Mouse (Mus musculus) fat pad, adult 2 months (tissue): ENCODE results near the gene Allc.

ENCODE experiments used
- DNase-seq: peaks from one replicate; pipeline ENCODE4 v3.0.0-alpha.2; 2011; ENCODE audit warnings: low read depth, low spot score; ENCODE audit errors: extremely low read depth

Allc gene

DNA sequence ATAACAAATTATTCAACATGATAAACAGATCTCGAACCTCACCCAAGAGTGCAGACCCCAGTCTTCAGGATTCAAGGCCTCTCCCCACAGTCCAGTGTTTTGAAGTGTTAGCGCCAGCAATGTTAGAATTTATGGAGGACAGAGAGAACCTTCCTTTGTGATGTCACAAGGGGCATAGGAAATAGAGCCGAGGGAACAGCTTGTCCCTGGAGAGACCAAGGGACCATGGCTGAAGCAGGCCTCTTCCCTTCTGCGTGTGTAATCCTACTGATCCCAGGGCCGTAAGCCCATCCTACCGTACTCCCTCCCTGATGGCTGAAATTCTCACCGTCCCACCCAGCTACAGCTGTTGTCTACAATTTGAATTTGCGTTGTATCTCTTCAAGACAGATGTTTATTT, at the start of gene Allc:
Gene Allc, minus strand, starts transcription at position 101 of the 400 bp plus-strand sequence.
- no peak for DNase-seq

DNA sequence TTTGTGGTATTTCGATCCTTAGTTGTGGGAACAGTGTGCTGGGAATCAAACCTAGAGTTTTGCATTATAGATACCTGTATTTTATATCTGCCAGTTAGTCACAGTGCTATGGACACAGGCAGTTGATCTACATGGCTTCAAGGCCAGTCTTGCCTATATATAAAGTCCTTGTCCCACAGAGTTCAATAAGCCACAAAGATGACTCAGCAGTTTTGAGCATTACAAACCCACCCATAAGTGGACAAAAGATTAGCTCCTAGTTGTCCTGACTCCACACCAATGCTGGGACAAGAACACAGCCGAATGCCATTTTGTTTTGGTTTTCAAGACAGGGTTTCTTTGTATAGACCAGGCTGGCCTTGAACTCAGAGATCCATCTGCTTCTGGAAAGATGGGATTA, 46.1 kb upstream of the Allc start:
- DNase-seq: no peak

DNA sequence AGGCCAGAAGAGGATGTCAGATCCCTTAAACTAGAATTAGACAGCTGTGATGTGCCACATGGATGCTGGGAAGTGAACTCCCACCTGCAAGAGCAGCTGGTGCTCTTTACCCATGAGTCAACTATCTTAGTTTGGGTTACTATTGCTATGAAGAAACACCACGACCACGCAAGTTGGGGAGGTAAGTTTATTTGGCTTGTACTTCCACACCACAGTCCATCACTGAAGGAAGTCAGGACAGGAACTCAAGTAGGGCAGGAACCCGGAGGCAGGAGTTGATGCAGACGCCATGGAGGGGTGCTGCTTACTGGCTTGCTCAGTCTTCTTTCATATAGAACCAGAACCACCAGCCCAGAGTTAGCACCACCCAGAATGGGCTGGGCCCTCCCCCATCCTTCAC, 44.8 kb upstream of the Allc start:
- DNase-seq: no peak

GRCm38 (mm10) chr12:28625407-28625806, 43.1 kb upstream of the Allc start:
- no peak for DNase-seq

GRCm38 (mm10) chr12:28624251-28624650, 41.9 kb upstream of the Allc start:
- DNase-seq: peak; percentile 19

DNA sequence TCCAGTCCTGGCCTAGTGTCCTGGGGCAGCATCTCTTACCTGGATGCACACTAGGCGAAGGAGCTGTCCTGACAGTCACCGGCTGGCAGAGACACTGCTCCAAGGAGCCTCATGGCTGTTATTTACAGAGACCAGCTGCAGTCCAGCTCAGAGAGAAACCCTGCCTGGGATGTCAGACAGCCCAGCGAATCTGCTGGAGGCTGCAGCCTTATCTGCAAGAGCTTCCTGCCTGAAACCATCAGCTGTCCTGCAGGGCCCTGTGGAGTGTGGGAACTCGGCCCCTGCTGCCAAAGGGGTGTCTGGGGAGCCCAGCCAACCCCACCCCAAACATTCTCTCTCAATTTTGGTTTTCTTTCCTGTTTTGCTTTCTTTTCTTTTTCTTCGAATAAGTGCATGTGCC, 40.9 kb upstream of the Allc start, which contains the start of gene Colec11:
Gene Colec11, minus strand, starts transcription at position 183 of the 400 bp plus-strand sequence.
- no peak for DNase-seq

DNA sequence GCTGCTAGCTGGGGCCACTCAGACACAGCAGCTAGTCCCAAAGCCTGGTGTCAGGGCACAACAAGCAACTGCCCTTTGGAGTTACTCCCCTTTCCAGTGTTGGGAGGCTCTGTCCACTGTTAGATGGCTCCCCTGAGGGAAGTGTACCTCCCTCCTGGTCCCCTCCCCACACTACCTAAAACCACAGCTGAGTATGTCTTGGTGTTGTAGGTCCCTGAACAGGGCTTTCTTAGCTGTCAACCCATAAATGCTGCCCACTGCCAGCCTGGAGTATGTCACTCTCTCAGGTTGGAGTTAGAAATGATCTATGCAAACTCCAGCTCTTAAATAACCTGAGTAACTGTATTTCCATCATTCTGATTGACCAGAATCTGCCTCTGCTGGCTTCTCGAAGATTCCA, 40.3 kb upstream of the Allc start:
- no peak for DNase-seq

DNA sequence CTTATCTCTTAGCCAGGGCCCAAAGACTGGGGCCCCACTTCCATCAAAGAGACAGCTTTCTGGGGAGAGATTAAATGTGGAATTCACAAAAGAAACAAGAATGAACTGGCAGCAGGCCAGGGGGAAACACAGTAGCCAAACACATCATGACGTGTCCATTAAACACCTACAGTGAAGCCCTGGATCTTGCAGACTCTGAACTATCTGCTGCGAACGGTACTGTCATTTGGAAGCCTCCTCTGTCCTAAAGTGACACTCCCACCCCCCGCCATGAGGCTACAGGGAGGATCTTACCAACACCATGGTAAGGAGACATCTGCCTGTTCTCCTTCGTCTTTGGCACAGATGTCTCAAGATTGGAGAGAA, 39.8 kb upstream of the Allc start:
- no peak for DNase-seq

DNA sequence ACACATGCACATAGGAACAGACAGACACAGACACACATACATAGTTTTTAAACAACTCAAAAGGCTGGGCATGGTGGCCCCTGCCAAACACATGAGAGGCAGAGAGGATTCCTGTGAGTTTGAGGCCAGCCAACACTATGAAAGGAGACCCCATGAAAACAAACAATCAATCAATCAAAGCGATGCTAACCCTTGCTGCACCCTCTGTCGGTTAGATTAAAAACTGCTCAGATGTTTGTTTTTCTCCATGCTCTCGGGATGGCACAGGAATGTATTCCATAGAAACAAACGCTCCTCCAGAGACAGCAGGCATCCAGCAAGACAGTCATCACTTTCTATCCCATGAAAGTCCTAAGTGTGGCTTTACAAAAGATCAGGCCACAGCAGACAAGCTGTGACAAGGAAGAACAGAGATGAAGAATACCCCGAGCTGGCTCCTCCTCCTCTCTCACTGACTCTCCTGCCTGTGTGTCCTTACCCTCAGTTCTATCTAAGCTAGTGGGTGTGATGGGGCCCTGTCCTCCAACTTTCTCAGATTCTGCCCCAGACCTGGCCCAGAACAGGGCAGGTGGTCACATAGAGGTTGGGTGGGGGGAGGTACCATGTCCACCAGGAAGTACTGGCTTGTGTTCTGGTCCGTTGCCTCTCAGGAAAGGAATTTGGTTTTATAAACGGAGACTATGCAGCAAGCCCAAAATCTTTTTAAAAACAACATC, 39.3 kb upstream of the Allc start:
- DNase-seq: no peak

DNA sequence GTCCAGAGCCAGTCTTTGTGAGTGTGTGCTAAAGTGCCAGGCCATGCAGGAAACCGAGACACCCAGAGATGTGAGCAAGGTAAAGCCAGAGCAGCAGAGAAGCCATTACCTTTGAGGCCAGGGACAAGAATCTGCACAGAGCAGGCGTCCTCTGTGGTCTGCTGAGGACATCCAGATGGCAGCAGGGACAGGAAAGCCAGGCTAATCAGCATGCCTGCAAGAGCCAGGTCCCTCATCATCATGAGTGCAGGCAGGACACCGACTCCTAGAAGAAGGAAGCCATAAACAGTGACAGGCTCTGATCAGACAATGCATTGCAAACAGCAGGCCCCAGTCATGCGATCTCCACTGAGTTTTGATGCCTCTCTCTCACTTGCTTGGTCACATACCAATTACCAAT, 35.0 kb upstream of the Allc start:
- DNase-seq: no peak

- no peak for DNase-seq
Observed at GRCm38 (mm10) chr12:28614401-28614800, 32.1 kb upstream of the Allc start.

GRCm38 (mm10) chr12:28612391-28612790, 30.1 kb upstream of the Allc start:
- no peak for DNase-seq

DNA sequence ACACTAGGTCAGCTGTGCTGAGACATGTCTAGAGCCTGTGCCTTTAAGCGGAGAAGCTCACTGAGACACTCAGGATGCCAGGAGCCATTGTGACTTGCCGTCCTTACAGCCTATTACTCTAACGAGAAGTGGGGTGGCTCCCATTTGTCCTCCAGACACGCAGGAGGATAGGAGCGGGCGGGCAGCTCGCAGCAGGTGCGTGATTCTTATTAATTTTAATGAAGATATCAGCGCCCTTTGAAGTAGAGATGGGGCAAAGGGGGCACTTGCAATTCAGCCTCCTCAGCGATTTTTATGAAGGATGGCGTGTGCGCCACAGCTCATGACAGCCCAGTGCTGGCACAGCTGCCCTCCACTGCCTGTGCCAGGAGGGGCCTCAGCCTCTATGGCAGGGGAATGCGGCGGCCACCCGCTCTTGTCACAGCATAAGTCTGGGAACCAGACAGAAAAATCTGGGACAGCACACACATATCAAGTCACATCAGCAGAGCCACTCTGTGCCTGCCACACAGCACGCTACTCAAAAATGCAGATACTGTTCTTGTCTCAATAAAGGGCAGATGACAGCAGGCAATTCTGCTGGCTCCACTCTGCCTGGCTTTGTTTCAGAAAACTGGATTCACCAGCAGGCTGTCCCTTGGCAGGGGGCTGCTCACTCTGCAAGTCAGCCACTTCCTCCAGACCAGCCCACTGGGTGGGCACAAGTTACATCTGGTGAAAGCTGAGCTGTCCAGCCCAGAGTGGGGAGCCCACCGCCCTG, 25.4 kb upstream of the Allc start:
- no peak for DNase-seq

DNA sequence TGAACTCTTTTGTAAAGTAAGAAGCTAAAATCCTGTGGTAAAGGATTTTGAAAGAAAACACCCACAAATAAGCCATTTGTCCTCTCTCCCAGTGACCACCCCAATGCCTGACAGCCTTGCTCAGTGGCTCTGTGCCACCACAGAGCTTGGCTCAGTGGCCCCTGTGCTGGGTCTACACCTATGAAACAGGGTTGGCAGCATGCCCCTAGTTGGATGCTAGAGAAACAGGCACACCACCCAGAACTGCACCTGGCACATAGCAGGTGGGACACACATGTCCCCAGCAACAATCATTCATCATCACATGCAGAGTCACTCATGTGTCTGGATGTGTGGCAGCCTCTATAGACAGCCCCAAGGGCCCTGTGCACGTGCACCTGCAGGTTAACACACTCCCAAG, 21.2 kb upstream of the Allc start:
- DNase-seq: no peak

DNA sequence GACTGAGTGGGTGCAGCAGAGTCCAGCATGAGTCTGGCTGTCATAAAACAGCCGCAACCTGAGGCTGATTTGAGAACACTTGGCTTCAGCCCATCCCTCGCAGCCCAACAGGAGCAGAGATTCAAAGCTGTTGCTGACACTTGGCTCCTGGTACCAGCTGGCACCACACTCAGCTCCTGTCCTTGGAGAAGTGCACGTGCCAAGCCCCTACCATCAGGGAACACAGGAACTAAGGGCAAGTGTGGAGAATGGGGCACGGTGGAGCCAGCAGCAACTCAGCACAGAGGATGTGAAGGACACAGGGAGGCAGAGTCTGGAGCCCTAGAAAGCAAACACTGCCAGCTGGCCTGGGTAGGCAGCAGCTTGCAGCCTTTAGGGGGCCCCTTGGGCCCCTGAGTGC, 19.9 kb upstream of the Allc start:
- DNase-seq: no peak

GRCm38 (mm10) chr12:28598526-28598991, 16.2 kb upstream of the Allc start:
- DNase-seq: no peak

DNA sequence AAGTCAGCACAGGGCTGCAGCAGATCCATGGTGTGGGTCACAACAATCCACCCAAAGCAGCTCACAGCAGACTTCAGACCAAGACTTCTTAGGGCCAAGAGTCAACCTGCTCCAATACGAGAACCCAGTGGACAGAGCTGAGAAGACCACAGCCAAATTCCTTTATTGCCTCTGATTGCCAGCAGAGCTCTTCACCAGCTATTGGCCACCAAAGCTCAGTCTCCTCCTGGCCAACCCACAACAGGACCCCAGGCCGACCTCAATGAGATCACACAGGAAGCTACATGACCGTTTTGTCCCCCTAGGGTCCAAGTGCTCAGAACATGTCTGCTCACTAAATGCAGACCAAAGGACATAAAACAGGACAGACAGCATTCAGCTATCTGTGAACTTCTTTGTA, 15.8 kb upstream of the Allc start:
- DNase-seq: no peak

- DNase-seq: no peak
Observed at GRCm38 (mm10) chr12:28597699-28598098, 15.4 kb upstream of the Allc start.

DNA sequence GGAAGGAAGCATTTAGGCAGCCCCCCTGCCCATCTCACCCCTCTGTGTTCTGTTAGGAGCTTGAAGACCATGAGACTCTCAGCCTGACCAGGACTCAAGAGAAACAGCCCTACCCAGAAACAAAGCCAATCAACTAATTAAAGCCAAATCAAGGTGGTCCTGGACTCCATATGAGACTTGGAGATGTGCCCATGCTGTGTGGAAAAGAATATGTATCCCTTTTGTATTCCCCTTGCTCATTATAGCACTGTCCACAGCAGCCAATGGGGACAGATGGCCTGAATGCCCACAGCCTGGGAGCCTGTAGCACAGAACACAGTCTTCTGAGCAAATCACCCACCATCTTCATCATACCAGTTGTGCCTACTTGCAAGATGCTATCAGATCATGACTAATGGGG, 14.5 kb upstream of the Allc start:
- no peak for DNase-seq

DNA sequence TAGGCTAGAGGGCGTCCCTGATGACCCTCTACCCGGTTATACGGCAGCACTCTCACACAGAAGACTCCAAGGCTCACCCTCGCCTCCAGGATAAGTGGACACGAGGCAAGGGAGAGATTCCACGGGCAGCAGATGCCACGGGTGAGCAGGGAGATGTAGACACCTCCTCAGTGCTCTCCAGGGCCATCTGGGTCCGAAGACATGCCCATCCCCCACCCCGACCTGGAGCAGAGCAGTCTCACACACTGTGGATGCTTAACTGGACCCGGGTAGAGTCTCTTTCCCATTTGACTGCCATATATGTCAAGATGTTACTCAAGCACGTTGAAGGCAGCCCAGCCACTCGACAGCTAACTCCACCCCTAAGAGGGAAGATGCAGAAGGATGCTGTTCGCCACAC, 8.1 kb upstream of the Allc start:
- no peak for DNase-seq

GRCm38 (mm10) chr12:28589090-28589868, 7.0 kb upstream of the Allc start:
- peak; percentile 21 for DNase-seq

DNA sequence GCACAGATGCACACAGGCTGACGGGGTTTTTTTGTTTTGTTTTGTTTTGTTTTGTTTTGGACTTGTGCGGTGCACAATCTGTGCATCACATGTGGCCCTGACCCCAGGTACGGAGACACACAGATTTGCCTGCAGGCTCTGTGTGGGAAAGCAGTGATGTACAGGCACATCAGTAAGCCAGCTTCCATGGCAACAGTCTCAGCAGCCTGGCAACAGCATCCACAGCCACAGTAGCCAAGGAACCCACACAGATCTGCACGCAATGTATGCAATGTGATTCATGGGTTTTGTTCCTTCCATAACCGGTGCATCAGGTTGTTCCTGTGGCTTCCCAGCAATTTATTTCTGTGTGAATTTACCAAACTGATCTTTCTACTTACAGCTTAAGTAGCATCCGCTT, 5.6 kb upstream of the Allc start:
- DNase-seq: no peak
